Mouse (Mus musculus): ENCODE data around the gene Ubc. TPM values are rescaled to one million over a fixed set of nuclear protein-coding genes. Genes with fewer than 3 reads are reported as not detected.

Ubc gene
- total RNA-seq, 2 experiments from 2014 or later, result 752 to 821 TPM

GRCm38 (mm10) chr5:125357543-125358269 is 32.3 kb downstream of the Ubc start:
- no peak for DNase-seq (ENCODE audit: low spot score in 2 of 2)
- intact Hi-C loops (cut with DNase I), result loop anchor here (5.0 kb wide), 1 partner anchor 65 kb away; no protein-coding TSS in a partner anchor

- intact Hi-C loops (cut with DNase I), result loop anchor here (5.0 kb wide), 1 partner anchor 63 kb away; no protein-coding TSS in a partner anchor
- no peak for DNase-seq (ENCODE audit: low spot score in 2 of 2)
Measured at GRCm38 (mm10) chr5:125355650-125356049, 34.4 kb downstream of the Ubc start.

DNA sequence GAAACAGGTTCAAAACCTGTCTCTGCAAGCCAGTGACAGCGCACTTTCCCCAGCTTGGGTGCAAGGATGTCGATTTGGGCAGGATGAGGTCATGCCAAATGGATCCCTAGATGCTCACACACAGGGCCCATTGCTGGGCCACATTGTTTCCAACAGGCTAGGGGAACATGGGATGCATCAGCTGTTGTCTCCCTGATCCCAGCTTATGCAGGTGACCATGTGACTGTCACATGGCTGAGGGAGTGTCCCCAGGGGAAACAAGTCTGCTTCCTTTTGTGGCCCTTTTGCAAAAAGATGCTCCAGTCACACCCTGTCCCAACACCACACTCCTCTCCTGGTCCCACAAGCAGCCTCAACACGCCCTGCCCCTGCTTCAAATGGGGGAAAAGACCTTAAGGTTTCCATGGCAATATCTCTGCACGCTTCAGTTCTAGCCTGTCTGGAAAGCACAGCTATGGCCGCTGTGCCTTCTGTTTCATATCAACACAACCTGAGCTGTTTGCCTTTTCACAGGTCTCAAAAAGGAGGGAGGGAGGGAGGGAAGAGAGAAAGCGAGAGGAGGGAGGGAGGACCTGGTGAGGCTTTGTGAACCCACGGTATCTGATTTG is 35.0 kb downstream of the Ubc start:
- DNase-seq (ENCODE audit: low spot score in 2 of 2), result no peak
- intact Hi-C loops (cut with DNase I), result loop anchor here (5.0 kb wide), 1 partner anchor 63 kb away; no protein-coding TSS in a partner anchor

DNA sequence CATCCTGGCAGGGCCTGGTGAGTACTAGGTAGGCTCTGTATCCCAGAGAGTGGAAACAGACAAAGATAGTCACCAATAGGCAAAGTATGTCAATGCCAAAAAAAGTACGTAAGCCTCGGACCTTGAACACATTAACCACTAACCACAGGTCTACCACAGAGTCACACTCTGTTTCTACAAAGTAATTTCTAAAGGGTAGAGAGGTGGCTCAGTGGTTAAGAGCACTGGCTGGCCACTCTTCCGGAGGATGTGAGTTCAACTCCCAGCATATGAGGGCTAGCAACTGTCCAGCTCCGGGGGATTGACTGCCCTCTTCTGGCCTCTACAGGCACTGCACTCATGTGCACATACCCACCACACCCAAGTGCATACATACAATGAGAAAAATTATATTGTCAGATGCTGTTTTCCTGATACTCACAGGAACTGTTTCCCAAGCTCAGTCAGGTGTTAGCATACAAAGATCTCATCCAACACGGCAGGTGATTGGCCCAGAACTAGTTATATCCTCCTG is 37.2 kb downstream of the Ubc start:
- no peak for DNase-seq (ENCODE audit: low spot score in 2 of 2)
- intact Hi-C loops (cut with DNase I), result no loop called here

- DNase-seq (ENCODE audit: low spot score in 2 of 2), result no peak
- intact Hi-C loops (cut with DNase I), result no loop called here
Measured at GRCm38 (mm10) chr5:125351939-125352338, 38.1 kb downstream of the Ubc start.

DNA sequence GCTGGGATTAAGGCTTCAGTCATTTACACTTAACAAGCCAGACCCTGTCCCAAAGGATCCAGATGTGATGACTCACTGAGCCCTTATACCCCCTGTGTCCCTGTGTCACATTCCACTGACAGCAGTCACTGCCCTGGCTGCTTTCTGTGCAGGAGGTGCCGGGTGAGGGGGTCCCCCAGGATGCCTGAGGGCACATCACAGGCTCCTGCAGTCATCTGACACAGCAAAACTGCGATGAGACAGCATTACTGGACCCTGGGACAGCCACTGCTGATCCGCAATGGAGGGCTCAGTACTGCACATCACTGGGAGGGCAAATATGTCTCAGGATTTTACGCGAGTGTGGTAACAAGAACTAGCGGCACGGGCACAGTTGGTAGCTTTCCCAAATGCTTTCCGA is 38.9 kb downstream of the Ubc start:
- intact Hi-C loops (cut with DNase I), result no loop called here
- DNase-seq (ENCODE audit: low spot score in 2 of 2), result no peak

DNA sequence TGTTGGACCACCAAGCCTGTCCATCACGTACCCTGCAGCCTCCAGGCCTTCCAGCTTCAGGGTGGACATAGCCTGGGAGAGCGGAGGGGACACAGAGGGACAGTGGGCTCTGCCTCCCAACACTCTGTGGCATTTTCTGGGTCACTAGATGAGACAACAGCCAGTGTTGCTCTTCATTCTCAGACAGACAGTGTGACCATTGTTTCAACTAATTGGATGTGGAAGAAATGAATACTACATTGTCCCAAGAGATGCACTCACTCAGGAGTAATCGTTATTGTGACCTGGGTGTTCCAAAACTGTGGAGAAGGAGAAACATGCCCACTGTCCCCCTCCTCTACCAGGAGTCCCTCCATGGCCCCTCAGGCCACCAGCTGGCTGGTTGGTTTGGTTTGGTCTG is 40.6 kb downstream of the Ubc start:
- intact Hi-C loops (cut with DNase I), result no loop called here
- no peak for DNase-seq (ENCODE audit: low spot score in 2 of 2)

DNA sequence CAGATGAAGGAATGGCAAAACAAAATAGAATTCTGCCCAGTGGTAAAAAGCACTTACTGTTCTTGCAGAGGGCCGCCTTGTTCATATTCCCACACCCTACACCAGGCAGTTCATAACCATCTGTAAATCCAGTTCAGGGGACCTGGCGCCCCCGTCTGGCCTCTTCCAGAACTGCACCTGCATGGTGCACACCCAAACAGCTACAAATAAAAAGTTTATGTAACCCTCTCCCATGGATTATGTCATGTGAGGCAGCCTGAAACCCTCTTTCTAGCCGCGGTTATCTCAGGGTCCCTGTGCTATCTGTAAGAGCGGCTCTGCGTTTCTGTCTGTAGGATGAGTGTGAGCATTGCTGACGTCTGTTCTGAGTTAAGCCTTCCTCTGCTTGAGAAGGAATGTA is 41.5 kb downstream of the Ubc start:
- intact Hi-C loops (cut with DNase I), result no loop called here
- DNase-seq (ENCODE audit: low spot score in 2 of 2), result peak; percentile 36 to 79

DNA sequence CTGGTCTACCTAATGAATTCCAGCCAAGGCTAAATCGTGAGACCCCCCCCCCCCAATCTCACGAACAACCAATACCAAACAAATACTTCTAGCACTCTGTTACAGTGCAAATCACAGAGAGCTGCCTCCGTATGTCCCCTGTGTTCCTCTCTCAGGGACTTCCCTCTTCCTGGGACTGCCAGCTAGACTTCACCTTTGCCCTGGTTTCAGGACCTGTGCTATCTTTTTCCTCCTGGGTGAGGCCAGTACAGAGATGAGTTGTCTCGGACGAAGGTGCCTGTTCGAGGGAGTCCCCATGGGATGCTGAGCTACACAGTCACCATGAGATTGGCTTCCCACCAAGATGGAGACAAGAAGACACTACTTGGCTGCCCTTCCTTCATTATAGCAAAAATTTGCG is 41.9 kb downstream of the Ubc start:
- intact Hi-C loops (cut with DNase I), result no loop called here
- DNase-seq (ENCODE audit: low spot score in 2 of 2), result no peak

DNA sequence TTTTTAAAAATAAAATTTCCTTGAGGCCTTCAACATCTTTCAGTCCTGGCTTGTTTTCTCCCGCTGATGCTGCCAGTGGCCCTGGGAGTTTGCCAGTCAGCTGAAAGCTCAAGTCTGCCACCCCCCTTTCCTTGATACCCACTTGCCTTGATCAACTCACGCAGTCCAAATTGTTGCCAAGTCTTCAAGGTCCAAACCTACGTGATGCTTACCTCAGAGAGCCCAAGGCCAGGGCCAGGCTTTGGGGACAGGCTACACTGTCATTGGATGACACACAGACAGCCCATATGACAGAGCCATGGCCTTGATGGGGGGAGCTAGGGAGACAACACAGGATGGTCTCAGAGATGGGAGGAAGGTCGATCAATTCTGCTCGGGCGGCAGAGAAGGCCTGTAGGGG is 45.7 kb downstream of the Ubc start:
- no peak for DNase-seq (ENCODE audit: low spot score in 2 of 2)
- intact Hi-C loops (cut with DNase I), result no loop called here

DNA sequence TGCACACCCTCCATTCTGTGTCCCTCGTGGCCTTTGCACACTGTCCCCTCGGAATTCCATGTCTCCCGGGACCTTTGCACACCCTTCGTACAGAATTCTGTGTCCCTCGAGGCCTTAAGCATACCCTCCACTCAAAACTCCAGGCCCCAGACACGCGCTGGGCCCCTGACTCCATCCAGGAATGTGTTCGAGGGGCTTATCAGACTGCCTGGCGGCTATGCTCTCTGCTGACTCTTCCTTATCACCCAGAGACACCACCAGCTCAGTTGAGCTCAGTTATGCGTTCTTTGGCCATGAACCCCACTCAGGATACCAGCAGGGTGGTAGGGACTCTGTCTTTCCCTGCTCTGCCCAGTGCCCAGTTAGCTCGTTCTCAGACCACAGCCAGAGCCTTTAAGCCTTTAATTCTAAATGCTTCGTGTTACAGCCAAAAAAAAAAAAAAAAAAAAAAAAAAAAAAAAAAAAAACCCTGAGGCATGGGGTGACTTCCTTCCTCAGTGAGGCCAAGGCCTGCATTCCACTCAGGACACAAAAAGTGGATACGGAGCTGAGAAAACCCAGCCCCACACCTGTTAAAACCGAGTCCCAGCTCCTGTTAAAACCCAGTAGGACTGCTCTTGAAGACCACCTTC is 48.4 kb downstream of the Ubc start:
- intact Hi-C loops (cut with DNase I), result no loop called here

GRCm38 (mm10) chr5:125340547-125341262 is 49.3 kb downstream of the Ubc start, which contains the start of gene Scarb1:
Gene Scarb1 (minus strand): TSS chr5:125341094.
- intact Hi-C loops (cut with DNase I), result no loop called here
- DNase-seq (ENCODE audit: low spot score in 2 of 2), result peak; percentile 88 to 90

More for the DNA sequence above, 48.4 kb downstream of the Ubc start:
- DNase-seq (ENCODE audit: low spot score in 2 of 2), result no peak

DNA sequence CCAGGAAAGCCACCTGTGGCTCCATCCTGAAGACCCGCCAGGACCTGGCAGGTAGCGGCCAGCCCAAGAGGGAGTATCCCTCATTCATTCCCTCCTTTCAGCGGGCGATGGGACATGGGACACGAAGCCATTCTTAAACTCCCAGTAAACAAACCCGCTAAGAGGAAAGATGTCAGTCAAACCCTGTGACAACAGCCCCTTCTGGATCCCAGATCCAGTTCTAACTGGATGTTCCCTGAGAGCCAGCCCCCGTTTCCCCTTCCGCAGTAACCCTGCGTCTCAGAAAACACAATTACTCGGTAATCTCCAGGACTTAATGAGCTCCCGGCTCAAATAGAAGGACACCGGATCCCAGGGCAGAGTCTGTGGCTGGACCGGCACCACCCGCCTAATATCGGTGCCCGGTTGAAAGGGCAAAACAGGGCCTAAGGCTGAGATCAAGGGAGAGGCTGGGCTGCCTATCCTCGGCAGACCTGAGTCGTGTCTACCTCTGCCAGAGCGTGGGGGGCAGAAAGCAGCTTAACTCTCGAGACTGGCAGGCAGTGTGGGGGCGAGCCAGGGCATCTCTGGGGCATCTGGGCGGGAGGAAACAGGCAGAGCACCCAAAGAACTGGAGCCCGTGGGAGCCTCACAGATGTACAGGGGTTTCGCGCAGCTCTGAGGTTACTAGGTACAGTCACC is 50.0 kb downstream of the Ubc start:
- DNase-seq (ENCODE audit: low spot score in 2 of 2), result peak; percentile 43 to 78
- intact Hi-C loops (cut with DNase I), result no loop called here

DNA sequence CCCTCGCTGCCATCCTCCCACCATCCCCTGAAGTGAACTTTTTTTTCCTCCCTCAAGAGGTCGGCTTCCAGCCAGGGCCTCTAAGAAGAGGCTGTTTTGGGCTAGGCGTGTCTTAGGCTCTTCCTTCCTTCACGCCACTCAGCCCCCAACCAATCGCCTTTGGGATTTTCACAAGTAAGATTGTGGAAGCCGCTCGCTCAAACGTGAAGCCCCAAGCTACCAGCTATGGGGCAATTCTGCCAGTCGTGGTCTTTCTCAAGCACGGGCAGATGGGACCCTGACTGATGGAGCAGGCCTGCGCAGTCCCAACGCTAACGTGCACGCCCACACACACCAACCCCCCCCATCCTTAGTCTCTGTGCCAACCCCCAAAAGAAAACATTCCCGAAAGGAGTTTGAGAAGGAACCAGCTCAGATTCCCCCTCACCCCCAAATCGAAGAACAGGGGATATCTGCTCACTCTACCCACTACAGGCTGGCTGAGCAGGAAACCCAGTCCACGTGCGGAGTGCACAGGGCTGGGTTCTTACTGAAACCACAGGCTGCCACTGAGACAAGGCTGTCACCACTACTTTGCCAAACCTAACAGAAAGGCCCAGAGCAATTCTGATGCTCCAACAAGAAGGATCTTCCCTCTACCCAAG is 50.8 kb downstream of the Ubc start:
- intact Hi-C loops (cut with DNase I), result no loop called here

DNA sequence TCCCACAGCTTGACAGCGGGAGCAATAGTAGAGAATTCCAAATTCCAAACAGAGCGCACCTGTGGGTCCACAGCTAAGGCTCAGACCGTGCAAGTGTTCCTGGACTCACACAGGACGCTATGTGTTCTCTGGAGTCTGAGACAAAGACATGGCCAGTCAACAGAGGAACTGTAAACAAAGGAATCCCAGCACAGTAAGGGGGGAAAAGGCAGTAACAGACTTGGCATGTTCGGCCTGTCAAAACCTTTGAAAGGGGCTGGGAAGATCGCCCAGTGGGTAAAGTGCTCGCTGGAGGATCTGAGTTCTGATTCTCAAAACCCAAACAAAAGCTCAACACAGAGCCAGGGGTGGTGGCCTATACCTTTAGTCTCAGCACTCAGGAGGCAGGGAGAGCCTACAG is 52.5 kb downstream of the Ubc start:
- intact Hi-C loops (cut with DNase I), result no loop called here

More for the DNA sequence above, 50.8 kb downstream of the Ubc start:
- DNase-seq (ENCODE audit: low spot score in 2 of 2), result peak; percentile 33 to 65

GRCm38 (mm10) chr5:125337012-125337411 is 53.0 kb downstream of the Ubc start:
- no peak for DNase-seq (ENCODE audit: low spot score in 2 of 2)
- intact Hi-C loops (cut with DNase I), result no loop called here

More for the DNA sequence above, 52.5 kb downstream of the Ubc start:
- no peak for DNase-seq (ENCODE audit: low spot score in 2 of 2)
